Mouse (Mus musculus): ENCODE data around the gene Ccdc28b.
A peak's percentile ranks its signal among the peaks of the same experiment; 100 is the strongest.

Gene Ccdc28b

GRCm38 (mm10) chr4:129584884-129585608 lies 38.7 kb downstream of the Ccdc28b start:
- DNase-seq = peak; percentile 78 to 82

GRCm38 (mm10) chr4:129584370-129584769 lies 39.4 kb downstream of the Ccdc28b start:
- DNase-seq = no peak

DNA sequence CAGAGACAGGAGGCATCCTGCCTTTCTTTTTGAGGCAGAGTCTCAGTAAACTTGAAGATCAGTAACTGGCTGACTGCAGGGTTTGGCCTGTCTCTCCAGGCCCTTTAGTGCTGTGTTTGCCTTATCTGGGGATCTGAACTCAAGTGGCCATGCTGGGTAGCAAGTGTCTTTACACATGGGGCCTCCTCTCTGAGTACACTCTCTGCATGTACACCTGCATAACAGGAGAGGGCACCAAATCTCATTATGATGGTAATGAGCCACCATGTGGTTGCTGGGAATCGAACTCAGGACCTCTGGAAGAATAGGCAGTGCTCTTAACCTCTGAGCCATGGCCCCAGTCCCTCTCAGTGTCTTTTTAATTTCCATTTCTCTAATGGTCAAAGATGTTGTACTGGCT lies 41.5 kb downstream of the Ccdc28b start:
- DNase-seq = no peak

DNA sequence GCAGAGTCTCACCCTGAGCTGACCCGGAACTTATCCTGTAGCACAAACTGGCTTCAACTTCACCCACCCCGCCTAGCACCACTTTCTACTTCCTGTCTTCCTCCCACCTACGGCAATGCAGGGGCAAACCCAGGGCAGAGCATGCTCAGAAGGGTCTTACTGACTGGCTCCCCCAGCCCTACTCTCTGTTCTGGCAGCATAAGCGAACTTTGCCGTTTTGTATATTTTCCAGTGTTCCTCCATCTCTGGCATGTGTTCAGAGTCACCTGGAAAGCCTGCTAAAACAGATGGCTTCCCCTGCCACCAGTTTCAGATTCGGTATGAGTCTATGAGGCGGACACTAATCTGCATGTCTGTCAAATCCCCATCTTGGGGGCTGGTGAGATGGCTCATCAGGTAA lies 43.4 kb downstream of the Ccdc28b start:
- peak; percentile 54 to 73 for DNase-seq

GRCm38 (mm10) chr4:129578466-129578865 lies 45.3 kb downstream of the Ccdc28b start, which contains the start of gene Fam167b:
TSS of gene Fam167b (minus strand) at chr4:129578549.
- DNase-seq = no peak

GRCm38 (mm10) chr4:129577688-129578087 lies 46.1 kb downstream of the Ccdc28b start:
- DNase-seq = no peak

- DNase-seq = peak; percentile 72 to 79
Measured at GRCm38 (mm10) chr4:129576863-129577491, 46.8 kb downstream of the Ccdc28b start.

- DNase-seq = peak; percentile 87 to 95
Measured at GRCm38 (mm10) chr4:129575171-129575844, 48.4 kb downstream of the Ccdc28b start.

GRCm38 (mm10) chr4:129573430-129573829 lies 50.3 kb downstream of the Ccdc28b start, which contains the start of gene Lck:
TSS of gene Lck (minus strand) at chr4:129573641.
- peak; percentile 84 to 90 for DNase-seq

DNA sequence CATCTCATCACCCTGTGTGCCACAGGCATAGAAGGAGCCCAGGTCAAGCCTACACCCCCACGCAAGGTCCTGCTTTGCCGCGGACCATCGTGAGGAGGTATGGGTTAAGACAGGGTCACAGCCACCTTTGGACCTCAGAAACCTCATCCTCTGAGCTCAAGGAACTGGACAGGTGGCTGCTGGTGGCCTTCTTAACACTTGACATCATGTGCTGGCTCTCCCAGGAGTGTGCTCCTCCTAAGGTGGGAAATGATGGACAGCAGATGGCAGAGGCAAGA lies 50.7 kb downstream of the Ccdc28b start:
- DNase-seq = peak in 1 of 2 experiments; percentile 42

GRCm38 (mm10) chr4:129572236-129573092 lies 51.3 kb downstream of the Ccdc28b start:
- DNase-seq = no peak

DNA sequence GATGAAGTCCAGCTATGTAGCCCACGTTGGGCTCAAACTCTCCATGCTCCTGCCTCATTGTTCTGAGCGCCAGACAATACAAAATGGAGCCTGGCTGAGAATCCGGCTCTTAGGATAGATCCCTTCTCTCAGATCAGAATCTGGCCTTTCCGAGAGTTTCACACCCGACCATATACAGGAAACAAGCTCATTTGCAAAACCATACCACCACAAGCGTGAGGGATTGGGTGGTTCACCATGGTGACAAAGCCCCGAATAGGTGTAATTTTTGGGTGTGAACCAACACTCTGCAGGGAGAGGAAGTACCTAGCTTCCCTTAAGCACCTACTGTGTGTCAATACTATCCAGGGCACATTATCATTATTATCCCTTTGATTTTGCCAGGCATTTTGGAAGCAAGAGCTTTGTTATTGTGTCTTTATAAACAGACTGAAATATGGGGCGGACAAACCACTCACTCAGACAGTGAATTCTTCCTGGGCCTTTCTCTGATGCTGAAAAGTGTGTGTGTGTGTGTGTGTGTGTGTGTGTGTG lies 52.1 kb downstream of the Ccdc28b start:
- peak in 1 of 2 experiments; percentile 34 for DNase-seq

DNA sequence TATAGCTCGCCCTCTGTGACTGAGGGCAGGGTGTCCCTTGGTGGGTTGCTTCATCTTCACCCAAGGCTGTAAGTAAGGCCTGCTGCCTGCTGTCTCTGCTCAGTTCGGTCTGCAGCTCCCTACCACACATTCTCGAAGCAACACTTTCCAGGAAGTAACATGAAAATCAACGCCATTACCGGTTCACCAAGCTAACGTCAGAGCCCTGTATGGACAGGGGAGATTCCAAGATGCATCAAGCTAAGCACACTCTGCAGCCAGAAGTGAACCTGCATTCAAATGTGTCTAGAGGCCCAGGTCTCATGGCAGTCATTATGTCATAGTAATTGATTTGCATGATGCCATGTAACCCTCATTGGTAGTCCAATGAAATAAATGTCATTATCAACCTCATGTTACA lies 53.7 kb downstream of the Ccdc28b start:
- DNase-seq = no peak
